Mouse (Mus musculus) CD4-positive helper T cell, adult 2 months (primary cell): ENCODE results near the gene Cenpw.

Experiments used
- DNase-seq: peaks from one replicate; pipeline ENCODE4 v3.0.0-alpha.2; 2012; ENCODE audit warnings: low read depth, missing footprints, low spot score

Gene Cenpw

DNA sequence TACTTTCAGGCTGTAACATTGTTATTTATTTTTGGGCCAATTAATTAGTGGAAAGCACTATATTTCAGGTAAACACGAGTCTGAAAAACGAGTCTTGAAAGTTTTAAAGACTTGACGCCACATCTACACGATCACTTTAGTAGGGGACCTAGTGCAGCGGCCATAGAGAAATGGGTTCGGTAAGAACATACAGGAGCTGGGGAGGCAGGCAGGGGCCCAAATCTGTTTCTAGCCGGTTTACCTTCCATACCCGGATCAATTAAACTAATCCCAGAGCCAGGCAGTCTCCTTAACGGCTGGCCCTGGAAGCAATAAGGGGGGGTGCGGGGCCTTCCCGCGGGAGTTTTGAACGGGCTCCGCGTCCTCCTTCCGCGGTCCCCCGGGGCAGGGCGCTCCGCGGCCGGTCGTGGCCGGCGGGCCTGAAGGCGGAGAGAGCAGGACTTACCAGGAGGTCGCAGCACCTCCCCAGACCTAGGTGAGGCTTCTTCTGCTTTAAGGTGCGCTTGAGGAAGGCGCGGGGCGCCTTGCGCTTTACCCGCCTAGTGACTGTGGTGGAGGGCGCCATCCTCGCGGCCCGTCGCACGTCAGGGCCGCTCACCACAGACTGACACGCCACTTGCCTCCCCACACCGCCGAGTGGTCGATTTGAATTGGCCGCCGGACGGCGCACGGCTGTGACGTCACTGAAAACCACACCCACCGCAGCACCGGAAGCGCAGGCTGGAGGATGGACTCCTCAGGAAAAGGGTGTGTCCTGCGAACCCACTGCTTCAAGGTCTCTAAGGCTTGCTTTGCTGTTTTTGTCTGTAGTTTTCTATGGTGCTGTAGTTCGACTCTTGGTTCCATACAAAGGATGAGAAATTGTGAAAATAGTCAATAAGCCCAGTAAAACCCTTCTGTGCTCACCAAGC, at the start of gene Cenpw:
Gene Cenpw (minus strand): TSS at position 645 of the 911 bp plus-strand sequence.
- DNase-seq, result peak; percentile 94

DNA sequence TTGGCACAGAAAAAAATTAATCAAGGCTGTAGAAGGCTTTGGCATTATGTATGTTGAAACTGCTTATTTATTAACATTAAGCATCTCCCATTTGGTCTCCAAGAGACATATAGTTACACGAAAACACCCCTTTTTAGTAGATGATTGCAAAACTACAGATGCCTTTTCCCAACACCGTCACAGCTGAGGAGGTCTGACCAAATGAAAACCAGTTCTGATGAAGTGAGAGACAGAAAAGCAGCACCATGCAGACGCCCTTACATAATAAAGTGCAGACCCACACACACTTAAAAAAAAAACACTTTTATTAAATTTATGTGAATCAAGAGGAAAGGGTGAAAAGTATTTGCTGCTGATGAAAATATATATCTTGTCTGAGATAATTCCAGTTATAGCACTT, 49.3 kb upstream of the Cenpw start:
- DNase-seq, result no peak

DNA sequence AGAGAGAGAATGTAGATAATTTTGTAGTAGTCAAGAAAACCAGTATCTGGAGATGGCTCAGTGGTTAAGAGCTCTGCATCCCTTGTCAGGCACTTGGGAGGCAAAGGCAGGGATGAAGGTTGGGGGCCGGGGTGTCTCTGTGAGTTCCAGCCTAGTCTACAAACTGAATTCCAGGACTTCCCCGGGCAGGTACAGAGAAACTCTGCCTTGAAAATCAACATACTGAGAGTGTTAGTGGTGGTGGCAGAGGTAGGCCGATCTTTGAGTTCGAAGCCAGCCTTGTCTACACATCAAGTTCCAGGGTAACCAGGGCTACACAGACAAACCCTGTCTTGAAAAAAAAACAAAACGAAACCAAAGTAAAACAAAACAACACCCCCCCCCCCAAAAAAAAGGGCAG, 859 bp downstream of the Cenpw start:
- DNase-seq, result peak; percentile 48

DNA sequence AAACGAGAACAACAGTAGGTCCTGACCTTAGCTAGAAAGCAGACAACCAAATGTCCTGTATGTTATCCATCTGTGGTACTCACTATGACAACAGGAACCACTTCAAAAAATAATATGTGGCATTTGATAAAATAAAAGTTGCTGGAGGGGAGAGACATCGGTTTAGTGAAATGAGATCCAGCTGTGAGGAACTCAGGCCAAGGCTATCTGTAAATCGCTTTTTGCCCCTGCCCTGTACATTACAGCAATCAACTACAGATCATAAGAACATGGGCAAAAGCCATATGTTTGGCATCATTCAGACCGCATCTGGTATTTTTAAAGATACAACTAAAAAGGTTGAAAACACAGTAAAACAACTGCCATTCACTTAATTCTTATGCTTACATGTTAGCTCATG, 32.7 kb downstream of the Cenpw start:
- DNase-seq, result no peak
